Mouse (Mus musculus) subcutaneous adipose tissue, adult 2 months (tissue): ENCODE measurements around the gene Anxa5. TPM values are rescaled to one million over a fixed set of nuclear protein-coding genes. Genes with fewer than 3 reads are reported as not detected.

Experiments
- polyA plus RNA-seq: library from polyadenylated mRNA; depleted of rRNA; stranded (reverse); fragments of >200 nt; gene quantifications from 2 replicates; pipeline ENCODE4 v1.2.3, GENCODE M21; 2012; ENCODE audit warnings: low replicate concordance; rRNA removed

Anxa5 gene
- 826 and 1,446 TPM in 2 replicates for polyA plus RNA-seq

GRCm38 (mm10) chr3:36475532-36476087 is at the start of gene Anxa5, which contains the start of gene 1810062G17Rik:
TSS of gene Anxa5 (minus strand) at chr3:36475894.
TSS of gene 1810062G17Rik (plus strand) at chr3:36475937.

DNA sequence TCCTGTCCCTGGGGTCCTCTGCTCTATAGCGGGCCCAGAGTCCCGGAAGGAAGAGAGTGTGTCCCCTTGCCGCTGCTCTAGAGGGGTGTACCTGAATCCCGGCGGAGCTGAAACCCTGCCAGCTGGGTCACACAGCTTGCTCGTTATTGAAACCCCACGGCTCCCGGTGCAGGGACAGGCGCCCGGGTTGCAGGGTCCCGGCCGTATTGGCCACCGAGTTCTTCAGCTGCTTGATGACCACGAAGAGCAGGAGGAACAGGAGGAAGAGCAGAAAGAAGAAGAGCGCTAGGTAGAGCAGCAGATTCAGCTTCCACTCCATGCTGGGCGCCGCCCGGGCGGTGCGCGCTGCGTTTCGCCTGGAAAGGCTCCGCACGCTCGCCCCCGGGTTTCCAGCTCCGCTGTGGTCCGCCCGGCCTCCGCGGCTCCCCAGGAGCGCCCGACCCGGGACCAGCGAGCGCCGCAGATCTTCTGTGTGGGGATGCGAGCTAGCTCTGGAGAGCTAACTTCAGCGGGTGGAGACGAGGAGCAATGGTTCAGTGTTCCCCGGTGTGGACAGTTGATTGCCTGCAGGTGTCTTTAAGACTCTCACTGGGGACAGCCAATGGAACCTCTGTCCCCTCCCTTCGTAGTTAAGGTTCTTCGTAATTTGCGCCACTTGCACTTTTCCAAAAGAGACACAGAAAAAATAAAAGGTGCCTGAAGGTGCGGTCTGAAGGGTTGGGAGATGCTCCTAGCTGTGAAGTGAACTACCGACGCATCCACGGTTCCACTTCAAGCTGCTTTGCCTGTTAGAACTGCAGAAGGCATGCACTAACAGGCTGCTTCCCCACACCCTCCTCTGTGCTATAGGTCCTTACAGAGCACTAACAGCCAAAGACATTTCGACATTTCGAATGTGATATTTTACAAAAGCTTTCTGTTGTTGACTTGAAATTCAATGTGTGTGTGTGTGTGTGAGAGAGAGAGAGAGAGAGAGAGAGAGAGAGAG is 45.7 kb upstream of the Anxa5 start, which contains the start of gene Gm11549:
Gene Gm11549 (minus strand): TSS at position 741 of the 988 bp plus-strand sequence.

Other genes starting within 250 kb of the Anxa5 start
- 3.3 and 5.5 TPM in 2 replicates for gene 1810062G17Rik, start within 50 bp of the Anxa5 start, polyA plus RNA-seq
- 0.03 and 0.06 TPM in 2 replicates for gene Gm11549, start 45.9 kb upstream of the Anxa5 start, polyA plus RNA-seq
- gene Exosc9, start 76.7 kb upstream of the Anxa5 start, polyA plus RNA-seq: 13.4 and 16.0 TPM in 2 replicates
- gene Ccna2, start 96.3 kb upstream of the Anxa5 start, polyA plus RNA-seq: 1.5 and 26.1 TPM in 2 replicates
- 2.6 and 4.1 TPM in 2 replicates for gene Bbs7, start 137.6 kb upstream of the Anxa5 start, polyA plus RNA-seq
- gene Trpc3, start 214.3 kb upstream of the Anxa5 start, polyA plus RNA-seq: 4.1 and 11.2 TPM in 2 replicates